8 mouse cellular contexts compared by ENCODE assay signal in the genomic region with DNA sequence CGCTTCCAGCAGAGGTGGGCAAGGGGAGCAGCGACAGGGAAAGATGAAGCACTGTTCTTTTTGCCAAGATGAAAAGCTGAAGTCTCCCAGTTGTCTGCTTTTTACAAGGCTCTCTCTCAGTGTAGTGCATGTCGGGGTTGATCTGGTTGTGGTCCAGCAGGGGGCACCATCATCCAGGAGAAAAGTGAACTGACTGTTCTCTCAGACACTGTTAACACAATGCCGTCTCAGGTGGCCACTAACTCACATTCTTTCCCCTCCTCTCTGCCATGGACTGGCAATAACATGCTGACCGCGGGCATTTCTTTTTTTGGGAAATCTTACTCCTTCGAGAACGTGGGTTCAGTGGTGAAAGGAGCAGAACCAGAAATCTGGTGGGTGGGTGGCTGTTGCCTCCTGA. TPM values are rescaled to one million over a fixed set of nuclear protein-coding genes. Genes with fewer than 3 reads are reported as not detected.
DNase-seq lines count a peak whose midpoint lies in the region; ATAC-seq and TF ChIP-seq lines count a peak whose summit lies in the region.

No protein-coding gene starts in this region.

- 31% methylated on average over 8 of the region's 8 CpGs for whole genome bisulfite sequencing in heart, embryonic 14.5 days
- 17% methylated on average over 8 of the region's 8 CpGs for WGBS in kidney, postnatal 0 days
- 61% methylated on average over 8 of the region's 8 CpGs for WGBS in liver, adult 2 months

- DNase-seq in adrenal gland, postnatal 36 days: peak; percentile 81 to 85
- peak; percentile 86 for DNase-seq in kidney, postnatal 0 days (ENCODE audit: low spot score)
- DNase-seq in liver, adult 2 months (ENCODE audit: extremely low read depth, low read depth, low spot score): peak; percentile 45
- DNase-seq in naive thymus-derived CD4-positive, alpha-beta T cell, adult 2 months (ENCODE audit: low read depth): peak; percentile 87
- peak; percentile 88 for DNase-seq in splenic B cell, adult 2 months (ENCODE audit: low read depth, low spot score)

- H3K9me3 ChIP-seq in heart, embryonic 14.5 days (ENCODE audit: control insufficient read depth, low read length): 0 out of 2 replicates have a peak, but pooled peaks cover 3% of the 10 kb centered on the region
- no peaks in the 10 kb centered on the region for H3K9me3 ChIP-seq in kidney, postnatal 0 days (replicated peaks; ENCODE audit: low read length)

- no peak overlapping the region for H3K4me2 ChIP-seq in heart, embryonic 14.5 days (ENCODE audit: low read length)
- no peak overlapping the region for H3K4me2 ChIP-seq in kidney, postnatal 0 days (ENCODE audit: low read length)

- H3K36me3 ChIP-seq in C2C12 (ENCODE audit: control insufficient read depth, insufficient read depth): peaks cover 62% of the 10 kb centered on the region
- H3K36me3 ChIP-seq in heart, embryonic 14.5 days (ENCODE audit: control insufficient read depth, insufficient read depth, low read length): peaks cover 97% of the 10 kb centered on the region
- peaks cover 48% of the 10 kb centered on the region for H3K36me3 ChIP-seq in kidney, postnatal 0 days (ENCODE audit: insufficient read depth, low read length)
- peaks cover 84% of the 10 kb centered on the region for H3K36me3 ChIP-seq in liver, adult 2 months (ENCODE audit: control insufficient read depth, insufficient read depth, low read length)
- peaks cover 5% of the 10 kb centered on the region for H3K36me3 ChIP-seq in splenic B cell, adult 2 months (ENCODE audit: control insufficient read depth, insufficient read depth, low read length, poor library complexity, severe bottlenecking)

- no peak overlapping the region for H3ac ChIP-seq in C2C12 (ENCODE audit: control insufficient read depth, insufficient read length, low read depth)

- H3K27me3 ChIP-seq in C2C12 (ENCODE audit: control insufficient read depth, insufficient read depth, insufficient read length): no peaks in the 10 kb centered on the region
- H3K27me3 ChIP-seq in heart, embryonic 14.5 days (ENCODE audit: control insufficient read depth, insufficient read depth, low read length): no peaks in the 10 kb centered on the region
- H3K27me3 ChIP-seq in kidney, postnatal 0 days (ENCODE audit: insufficient read depth, low read length): no peaks in the 10 kb centered on the region
- H3K27me3 ChIP-seq in liver, adult 2 months (ENCODE audit: control insufficient read depth, insufficient read depth, low read length): no peaks in the 10 kb centered on the region
- H3K27me3 ChIP-seq in splenic B cell, adult 2 months (ENCODE audit: control insufficient read depth, insufficient read depth, low read length, poor library complexity, severe bottlenecking): no peaks in the 10 kb centered on the region

- no peak overlapping the region for H3K27ac ChIP-seq in heart, embryonic 14.5 days (replicated peaks in 1 of 2; ENCODE audit: control insufficient read depth in 1 of 2, insufficient read depth in 1 of 2, low read depth in 2 of 2, low read length in 2 of 2)
- no peak overlapping the region for H3K27ac ChIP-seq in kidney, postnatal 0 days
- no peak overlapping the region for H3K27ac ChIP-seq in liver, adult 2 months (replicated peaks; ENCODE audit: insufficient read depth, low read depth, low read length)

- peak; percentile 56 for TF ChIP-seq CTCF in C2C12 (IDR thresholded peaks at IDR 0.05; ENCODE audit: control insufficient read depth, insufficient read depth, insufficient read length)
- TF ChIP-seq CTCF in kidney, postnatal 0 days (IDR thresholded peaks at IDR 0.05; ENCODE audit: low read depth): peak; percentile 88
- TF ChIP-seq CTCF in liver, adult 2 months (IDR thresholded peaks at IDR 0.05; ENCODE audit: low read depth, low read length): peak; percentile 76

- H3K4me3 ChIP-seq in C2C12 (ENCODE audit: insufficient read depth, poor library complexity, severe bottlenecking): no peak overlapping the region
- H3K4me3 ChIP-seq in heart, embryonic 14.5 days (ENCODE audit: control insufficient read depth in 1 of 2, insufficient read depth in 1 of 2, low read depth in 1 of 2, low read length in 2 of 2): no peak overlapping the region
- no peak overlapping the region for H3K4me3 ChIP-seq in kidney, postnatal 0 days (replicated peaks; ENCODE audit: low read depth, low read length)
- no peak overlapping the region for H3K4me3 ChIP-seq in liver, adult 2 months (ENCODE audit: insufficient read depth, low read depth, low read length)

- TF ChIP-seq POLR2A in liver, adult 2 months (IDR thresholded peaks at IDR 0.05; ENCODE audit: extremely low read depth, insufficient read depth, low read length): no peak

- no peaks in the 10 kb centered on the region for H3K79me3 ChIP-seq in C2C12 (ENCODE audit: low read depth)

- H3K4me1 ChIP-seq in heart, embryonic 14.5 days (ENCODE audit: control insufficient read depth in 2 of 2, insufficient read depth in 2 of 2, low read length in 2 of 2): no peaks in the 10 kb centered on the region
- H3K4me1 ChIP-seq in kidney, postnatal 0 days (replicated peaks; ENCODE audit: insufficient read depth, low read length): no peaks in the 10 kb centered on the region
- H3K4me1 ChIP-seq in liver, adult 2 months (ENCODE audit: control insufficient read depth, insufficient read depth, low read length): peaks cover 7% of the 10 kb centered on the region; the same call in 1 of the 2 replicates

- H3K79me2 ChIP-seq in C2C12 (ENCODE audit: control insufficient read depth, insufficient read depth): no peaks in the 10 kb centered on the region
- H3K79me2 ChIP-seq in liver, adult 2 months (ENCODE audit: control insufficient read depth, insufficient read depth, low read length): no peaks in the 10 kb centered on the region

- no peak overlapping the region for H3K9ac ChIP-seq in heart, embryonic 14.5 days (ENCODE audit: low read length)
- H3K9ac ChIP-seq in kidney, postnatal 0 days (ENCODE audit: low read depth, low read length): no peak overlapping the region
- no peak overlapping the region for H3K9ac ChIP-seq in liver, adult 2 months (ENCODE audit: low read depth, low read length)

- peak; percentile 70 for ATAC-seq in erythroid progenitor cell, adult 5-6 weeks (replicated peaks; ENCODE audit: low FRiP score, poor library complexity, severe bottlenecking)
- peak; percentile 33; the same call in 1 of the 2 replicates for ATAC-seq in heart, embryonic 14.5 days (ENCODE audit: insufficient number of reproducible peaks, insufficient read depth, low FRiP score, low read depth)
- peak; percentile 73 for ATAC-seq in kidney, postnatal 0 days (replicated peaks; ENCODE audit: low FRiP score, low read depth)

TF ChIP-seq in C2C12, 6 proteins besides CTCF, POLR2A, EP300 and RAD21:
- no peak for TF ChIP-seq CEBPB (IDR thresholded peaks at IDR 0.05; ENCODE audit: low read depth)
- TF ChIP-seq MYOD1 (IDR thresholded peaks at IDR 0.05; ENCODE audit: control insufficient read depth, insufficient read length, low read depth): no peak
- no peak for TF ChIP-seq FOSL1 (IDR thresholded peaks at IDR 0.05; ENCODE audit: insufficient read depth, low read length, poor library complexity, severe bottlenecking)
- no peak for TF ChIP-seq USF1 (IDR thresholded peaks at IDR 0.05; ENCODE audit: low read depth)
- no peak for TF ChIP-seq MYOG (IDR thresholded peaks at IDR 0.05; ENCODE audit: control insufficient read depth, extremely low read depth, insufficient read length)
- no peak for TF ChIP-seq MAX (IDR thresholded peaks at IDR 0.05)

RNA-seq across cellular contexts. Expression of gene Mat2a, which starts 11.3 kb away (rescaled TPM):
- 165 TPM for polyA plus RNA-seq in C2C12 (2012; fragmentation: generic; extraction: Trizol)
- total RNA-seq in adrenal gland, postnatal 36 days (2021): 100 to 1,000 TPM; 227 to 350 TPM
- total RNA-seq in erythroid progenitor cell, adult 5-6 weeks (2015; ENCODE audit: low replicate concordance): 299 and 345 TPM in 2 replicates
- total RNA-seq in erythroid progenitor cell, adult 5-6 weeks (2017; ENCODE audit: low replicate concordance): 107 TPM in 2 replicates
- polyA plus RNA-seq in heart, embryonic 14.5 days (2014; fragmentation: Nextera tagmentation; extraction: Ambion mirVana): 265 and 281 TPM in 2 replicates
- polyA plus RNA-seq in kidney, postnatal 0 days (2015; fragmentation: Nextera tagmentation; extraction: Ambion mirVana): 320 and 335 TPM in 2 replicates
- total RNA-seq in liver, adult 2 months (2014; rRNA removed): 54.0 and 59.7 TPM in 2 replicates
- 19.8 and 31.1 TPM in 2 replicates for polyA plus RNA-seq in liver, adult 2 months (2012; rRNA removed)

RNA-seq across cellular contexts. Expression of gene Ggcx, which starts 13.9 kb away (rescaled TPM):
- 12.2 TPM for polyA plus RNA-seq in C2C12 (2012; fragmentation: generic; extraction: Trizol)
- total RNA-seq in adrenal gland, postnatal 36 days (2021): 10 to 100 TPM; 49.4 to 69.6 TPM
- 1.4 and 7.1 TPM in 2 replicates for total RNA-seq in erythroid progenitor cell, adult 5-6 weeks (2015; ENCODE audit: low replicate concordance)
- 2.6 and 5.9 TPM in 2 replicates for total RNA-seq in erythroid progenitor cell, adult 5-6 weeks (2017; ENCODE audit: low replicate concordance)
- 24.1 and 26.3 TPM in 2 replicates for polyA plus RNA-seq in heart, embryonic 14.5 days (2014; fragmentation: Nextera tagmentation; extraction: Ambion mirVana)
- 19.1 and 21.7 TPM in 2 replicates for polyA plus RNA-seq in kidney, postnatal 0 days (2015; fragmentation: Nextera tagmentation; extraction: Ambion mirVana)
- 71.0 and 80.9 TPM in 2 replicates for total RNA-seq in liver, adult 2 months (2014; rRNA removed)
- 62.4 and 67.3 TPM in 2 replicates for polyA plus RNA-seq in liver, adult 2 months (2012; rRNA removed)

RNA-seq across cellular contexts. Expression of gene Vamp8, which starts 37.5 kb away (rescaled TPM):
- polyA plus RNA-seq in C2C12 (2012; fragmentation: generic; extraction: Trizol): 147 TPM
- 100 to 1,000 TPM; 104 to 156 TPM for total RNA-seq in adrenal gland, postnatal 36 days (2021)
- 234 and 259 TPM in 2 replicates for total RNA-seq in erythroid progenitor cell, adult 5-6 weeks (2015; ENCODE audit: low replicate concordance)
- total RNA-seq in erythroid progenitor cell, adult 5-6 weeks (2017; ENCODE audit: low replicate concordance): 212 and 229 TPM in 2 replicates
- polyA plus RNA-seq in heart, embryonic 14.5 days (2014; fragmentation: Nextera tagmentation; extraction: Ambion mirVana): 154 and 157 TPM in 2 replicates
- 228 and 241 TPM in 2 replicates for polyA plus RNA-seq in kidney, postnatal 0 days (2015; fragmentation: Nextera tagmentation; extraction: Ambion mirVana)
- 193 and 238 TPM in 2 replicates for total RNA-seq in liver, adult 2 months (2014; rRNA removed)
- 219 and 220 TPM in 2 replicates for polyA plus RNA-seq in liver, adult 2 months (2012; rRNA removed)

RNA-seq across cellular contexts. Expression of gene Vamp5, which starts 47.8 kb away (rescaled TPM):
- 91.3 TPM for polyA plus RNA-seq in C2C12 (2012; fragmentation: generic; extraction: Trizol)
- total RNA-seq in adrenal gland, postnatal 36 days (2021): 10 to 100 TPM; 35.1 to 38.5 TPM
- total RNA-seq in erythroid progenitor cell, adult 5-6 weeks (2015; ENCODE audit: low replicate concordance): 85.1 and 98.0 TPM in 2 replicates
- 23.8 and 24.3 TPM in 2 replicates for total RNA-seq in erythroid progenitor cell, adult 5-6 weeks (2017; ENCODE audit: low replicate concordance)
- polyA plus RNA-seq in heart, embryonic 14.5 days (2014; fragmentation: Nextera tagmentation; extraction: Ambion mirVana): 58.1 and 61.9 TPM in 2 replicates
- polyA plus RNA-seq in kidney, postnatal 0 days (2015; fragmentation: Nextera tagmentation; extraction: Ambion mirVana): 45.6 and 50.1 TPM in 2 replicates
- 18.9 and 20.5 TPM in 2 replicates for total RNA-seq in liver, adult 2 months (2014; rRNA removed)
- polyA plus RNA-seq in liver, adult 2 months (2012; rRNA removed): 18.3 and 18.5 TPM in 2 replicates
